Mouse (Mus musculus) spleen, adult 2 months (tissue): Measurements from ENCODE around the gene Tmem170. TPM values are rescaled to one million over a fixed set of nuclear protein-coding genes. Genes with fewer than 3 reads are reported as not detected.

Experiments
- DNase-seq, 2 experiments: peaks; one replicate each; pipeline versions ENCODE4 v3.0.0 to v3.0.0-alpha.2; 2012 to 2021; ENCODE audit warnings: low spot score in 2 of 2, low read depth in 1 of 2
- H3K27ac ChIP-seq: fragments of 200-500 bp; 2 replicates; pipeline ENCODE4 v1.5.1; 2012; ENCODE audit warnings: low read length, inconsistent platforms; ENCODE audit not compliant: insufficient read depth
- H3K27me3 ChIP-seq: fragments of 200-500 bp; 2 replicates; pipeline ENCODE4 v1.6.1; 2012; ENCODE audit warnings: mild to moderate bottlenecking, moderate library complexity, low read length, inconsistent platforms; ENCODE audit not compliant: control insufficient read depth, insufficient read depth
- H3K36me3 ChIP-seq: fragments of 200-500 bp; 2 replicates; pipeline ENCODE4 v1.6.1; 2012; ENCODE audit warnings: mild to moderate bottlenecking, low read length, inconsistent platforms; ENCODE audit not compliant: control insufficient read depth, insufficient read depth
- H3K4me1 ChIP-seq: fragments of 200-500 bp; 2 replicates; pipeline ENCODE4 v1.6.1; 2011; ENCODE audit warnings: inconsistent platforms; ENCODE audit not compliant: control insufficient read depth, insufficient read depth, insufficient read length
- H3K4me3 ChIP-seq: fragments of 200-500 bp; 2 replicates; pipeline ENCODE4 v1.5.1; 2011; ENCODE audit warnings: mild to moderate bottlenecking, inconsistent platforms; ENCODE audit not compliant: insufficient read depth, insufficient read length; ENCODE audit errors: extremely low read depth
- CTCF ChIP-seq: fragments of 200-500 bp; IDR thresholded peaks from 2 replicates; pipeline ENCODE4 v1.5.1; 2011; ENCODE audit warnings: mild to moderate bottlenecking, inconsistent platforms; ENCODE audit not compliant: insufficient read depth, insufficient read length, insufficient replicate concordance; ENCODE audit errors: extremely low read depth
- POLR2A ChIP-seq: fragments of 200-500 bp; IDR thresholded peaks from 2 replicates; pipeline ENCODE4 v1.6.1; 2011; ENCODE audit warnings: low read depth, low read length, inconsistent platforms
- WGBS: fragments of 180-500 bp; shearing (Covaris S2); methylation state at CpG from one replicate; pipeline ENCODE4 v1.1.7; 2018; 5-methylcytosine and 5-hydroxymethylcytosine counted together
- polyA plus RNA-seq: library from polyadenylated mRNA; depleted of rRNA; stranded (reverse); fragments of >200 nt; gene quantifications from 2 replicates; pipeline ENCODE4 v1.2.3, GENCODE M21; 2012

Gene Tmem170
- polyA plus RNA-seq, 1 experiment: 1.2 TPM

GRCm38 (mm10) chr8:111835540-111835939, 41.0 kb downstream of the Tmem170 start:
- DNase-seq: no peak
- H3K4me1 ChIP-seq: no peaks in the 10 kb centered on the region
- TF ChIP-seq POLR2A: no peak
- no peak for TF ChIP-seq CTCF
- H3K36me3 ChIP-seq: peaks cover 19% of the 10 kb centered on the region
- no peak overlapping the region for H3K27ac ChIP-seq
- H3K27me3 ChIP-seq: no peaks in the 10 kb centered on the region
- WGBS: 76% methylated on average over 1 of the region's 1 CpGs
- no peak overlapping the region for H3K4me3 ChIP-seq

GRCm38 (mm10) chr8:111834011-111834410, 42.5 kb downstream of the Tmem170 start:
- DNase-seq: no peak
- no peak overlapping the region for H3K27ac ChIP-seq
- no peak overlapping the region for H3K4me3 ChIP-seq
- H3K36me3 ChIP-seq: peaks cover 20% of the 10 kb centered on the region
- TF ChIP-seq POLR2A: no peak
- no peak for TF ChIP-seq CTCF
- H3K4me1 ChIP-seq: no peaks in the 10 kb centered on the region
- no peaks in the 10 kb centered on the region for H3K27me3 ChIP-seq
- 88% methylated on average over 6 of the region's 6 CpGs for WGBS

- Histone ChIP-seq H3K4me3 (no peak overlapping the region), H3K27me3 (no peaks in the 10 kb centered on the region), H3K36me3 (peaks cover 23% of the 10 kb centered on the region), H3K27ac (no peak overlapping the region), H3K4me1 (no peaks in the 10 kb centered on the region)
- DNase-seq: no peak
- TF ChIP-seq POLR2A (no peak), CTCF (no peak)
- 87% methylated on average over 5 of the region's 5 CpGs for WGBS
These were observed 43.6 kb downstream of the Tmem170 start for GRCm38 (mm10) chr8:111832983-111833382.

GRCm38 (mm10) chr8:111831996-111832395, 44.6 kb downstream of the Tmem170 start:
- Histone ChIP-seq H3K27ac (no peak overlapping the region), H3K4me3 (no peak overlapping the region), H3K4me1 (no peaks in the 10 kb centered on the region), H3K27me3 (no peaks in the 10 kb centered on the region), H3K36me3 (peaks cover 21% of the 10 kb centered on the region)
- no peak for DNase-seq
- TF ChIP-seq POLR2A (no peak), CTCF (no peak)
- WGBS: 89% methylated on average over 4 of the region's 4 CpGs

- DNase-seq: no peak
- no peak overlapping the region for H3K27ac ChIP-seq
- TF ChIP-seq POLR2A (no peak), CTCF (no peak)
- H3K4me3 ChIP-seq: no peak overlapping the region
- 93% methylated on average over 6 of the region's 6 CpGs for WGBS
- no peaks in the 10 kb centered on the region for H3K4me1 ChIP-seq
- H3K36me3 ChIP-seq: peaks cover 21% of the 10 kb centered on the region
- H3K27me3 ChIP-seq: no peaks in the 10 kb centered on the region
These were observed 48.0 kb downstream of the Tmem170 start for GRCm38 (mm10) chr8:111828595-111828994.

GRCm38 (mm10) chr8:111825219-111825618, 51.3 kb downstream of the Tmem170 start:
- 88% methylated on average over 6 of the region's 6 CpGs for WGBS
- Histone ChIP-seq H3K4me3 (no peak overlapping the region), H3K27ac (no peak overlapping the region), H3K36me3 (peaks cover 13% of the 10 kb centered on the region; the same call in 1 of the 2 replicates), H3K4me1 (peaks cover 7% of the 10 kb centered on the region; the same call in 1 of the 2 replicates), H3K27me3 (no peaks in the 10 kb centered on the region)
- peak in 1 of 2 experiments; percentile 9 for DNase-seq
- TF ChIP-seq POLR2A: no peak
- peak; percentile 43; the same call in 1 of the 2 replicates for TF ChIP-seq CTCF

- peaks cover 7% of the 10 kb centered on the region; the same call in 1 of the 2 replicates for H3K4me1 ChIP-seq
- H3K36me3 ChIP-seq: peaks cover 11% of the 10 kb centered on the region; the same call in 1 of the 2 replicates
- H3K4me3 ChIP-seq: no peak overlapping the region
- 91% methylated on average over 5 of the region's 5 CpGs for WGBS
- no peak overlapping the region for H3K27ac ChIP-seq
- no peaks in the 10 kb centered on the region for H3K27me3 ChIP-seq
- DNase-seq: no peak
- no peak for TF ChIP-seq POLR2A
- no peak for TF ChIP-seq CTCF
These were observed 52.2 kb downstream of the Tmem170 start for GRCm38 (mm10) chr8:111824334-111824733.
